Mouse (Mus musculus): ENCODE data around the gene Tmed9. TPM values are rescaled to one million over a fixed set of nuclear protein-coding genes. Genes with fewer than 3 reads are reported as not detected.

Tmed9 gene
- polyA plus RNA-seq, 1 experiment from 2014 or later, result 167 TPM

- Histone ChIP-seq H3K9ac (ENCODE audit: low read length) (no peak overlapping the region), H3K27me3 (ENCODE audit: control insufficient read depth, insufficient read depth, low read length) (no peaks in the 10 kb centered on the region), H3K36me3 (ENCODE audit: control insufficient read depth, insufficient read depth, low read length) (peaks cover 22% of the 10 kb centered on the region), H3K4me1 (ENCODE audit: control insufficient read depth, insufficient read depth, low read length) (no peaks in the 10 kb centered on the region), H3K4me3 (replicated peaks; ENCODE audit: low read length) (no peak overlapping the region), H3K27ac (ENCODE audit: low read length) (no peak overlapping the region), H3K9me3 (replicated peaks; ENCODE audit: control insufficient read depth, low read length) (no peaks in the 10 kb centered on the region), H3K4me2 (ENCODE audit: low read depth, low read length) (no peak overlapping the region)
- ATAC-seq (ENCODE audit: insufficient read depth, low FRiP score), result no peak
- 91% methylated on average over 2 of the region's 2 CpGs for WGBS
These were observed 71.0 kb downstream of the Tmed9 start for GRCm38 (mm10) chr13:55644525-55644924.

Other genes starting within 250 kb of the Tmed9 start
- gene Mxd3, start 243.9 kb upstream of the Tmed9 start, polyA plus RNA-seq (2015; fragmentation: Nextera tagmentation; extraction: Ambion mirVana), result 31.8 and 35.5 TPM in 2 replicates
- gene Lman2, start 210.9 kb upstream of the Tmed9 start, polyA plus RNA-seq (2015; fragmentation: Nextera tagmentation; extraction: Ambion mirVana), result 112 and 113 TPM in 2 replicates
- 1.00 and 1.6 TPM in 2 replicates for gene Rgs14, start 204.0 kb upstream of the Tmed9 start, polyA plus RNA-seq (2015; fragmentation: Nextera tagmentation; extraction: Ambion mirVana)
- gene Slc34a1, start 175.5 kb upstream of the Tmed9 start, polyA plus RNA-seq (2015; fragmentation: Nextera tagmentation; extraction: Ambion mirVana), result 0.14 and 0.17 TPM in 2 replicates
- gene Pfn3, start 158.5 kb upstream of the Tmed9 start, polyA plus RNA-seq (2015; fragmentation: Nextera tagmentation; extraction: Ambion mirVana), result not detected in 2 replicates
- gene F12, start 146.9 kb upstream of the Tmed9 start, polyA plus RNA-seq (2015; fragmentation: Nextera tagmentation; extraction: Ambion mirVana), result 4.5 and 5.6 TPM in 2 replicates
- gene Grk6, start 128.7 kb upstream of the Tmed9 start, polyA plus RNA-seq (2015; fragmentation: Nextera tagmentation; extraction: Ambion mirVana), result 14.6 TPM in 2 replicates
- 0.22 and 0.26 TPM in 2 replicates for gene Prr7, start 109.5 kb upstream of the Tmed9 start, polyA plus RNA-seq (2015; fragmentation: Nextera tagmentation; extraction: Ambion mirVana)
- 111 and 113 TPM in 2 replicates for gene Dbn1, start 85.6 kb upstream of the Tmed9 start, polyA plus RNA-seq (2015; fragmentation: Nextera tagmentation; extraction: Ambion mirVana)
- 240 and 243 TPM in 2 replicates for gene Pdlim7, start 60.1 kb upstream of the Tmed9 start, polyA plus RNA-seq (2015; fragmentation: Nextera tagmentation; extraction: Ambion mirVana)
- 4.7 and 4.9 TPM in 2 replicates for gene Dok3, start 44.4 kb upstream of the Tmed9 start, polyA plus RNA-seq (2015; fragmentation: Nextera tagmentation; extraction: Ambion mirVana)
- 52.5 and 53.4 TPM in 2 replicates for gene Ddx41, start 37.1 kb upstream of the Tmed9 start, polyA plus RNA-seq (2015; fragmentation: Nextera tagmentation; extraction: Ambion mirVana)
- gene Fam193b, start 2.6 kb upstream of the Tmed9 start, polyA plus RNA-seq (2015; fragmentation: Nextera tagmentation; extraction: Ambion mirVana), result 26.1 and 30.1 TPM in 2 replicates
- 20.5 and 24.5 TPM in 2 replicates for gene B4galt7, start 26.2 kb downstream of the Tmed9 start, polyA plus RNA-seq (2015; fragmentation: Nextera tagmentation; extraction: Ambion mirVana)
- 44.3 and 52.8 TPM in 2 replicates for gene Caml, start 49.3 kb downstream of the Tmed9 start, polyA plus RNA-seq (2015; fragmentation: Nextera tagmentation; extraction: Ambion mirVana)
- 31.2 and 32.5 TPM in 2 replicates for gene Ddx46, start 61.3 kb downstream of the Tmed9 start, polyA plus RNA-seq (2015; fragmentation: Nextera tagmentation; extraction: Ambion mirVana)
- 47.6 and 50.5 TPM in 2 replicates for gene B230219D22Rik, start 119.4 kb downstream of the Tmed9 start, polyA plus RNA-seq (2015; fragmentation: Nextera tagmentation; extraction: Ambion mirVana)
- gene Txndc15, start 140.9 kb downstream of the Tmed9 start, polyA plus RNA-seq (2015; fragmentation: Nextera tagmentation; extraction: Ambion mirVana), result 76.6 and 80.1 TPM in 2 replicates
- gene Pcbd2, start 153.6 kb downstream of the Tmed9 start, polyA plus RNA-seq (2015; fragmentation: Nextera tagmentation; extraction: Ambion mirVana), result 68.8 and 72.1 TPM in 2 replicates
- 0.10 TPM in 1 of 2 replicates, not detected in the other for gene Catsper3, start 210.8 kb downstream of the Tmed9 start, polyA plus RNA-seq (2015; fragmentation: Nextera tagmentation; extraction: Ambion mirVana)

Measured in stomach, embryonic 16.5 days (tissue).